Mouse (Mus musculus): ENCODE measurements around the gene Snx9. TPM values are rescaled to one million over a fixed set of nuclear protein-coding genes. Genes with fewer than 3 reads are reported as not detected.

The Snx9 gene
- polyA plus RNA-seq, 1 experiment: 35.2 TPM

DNA sequence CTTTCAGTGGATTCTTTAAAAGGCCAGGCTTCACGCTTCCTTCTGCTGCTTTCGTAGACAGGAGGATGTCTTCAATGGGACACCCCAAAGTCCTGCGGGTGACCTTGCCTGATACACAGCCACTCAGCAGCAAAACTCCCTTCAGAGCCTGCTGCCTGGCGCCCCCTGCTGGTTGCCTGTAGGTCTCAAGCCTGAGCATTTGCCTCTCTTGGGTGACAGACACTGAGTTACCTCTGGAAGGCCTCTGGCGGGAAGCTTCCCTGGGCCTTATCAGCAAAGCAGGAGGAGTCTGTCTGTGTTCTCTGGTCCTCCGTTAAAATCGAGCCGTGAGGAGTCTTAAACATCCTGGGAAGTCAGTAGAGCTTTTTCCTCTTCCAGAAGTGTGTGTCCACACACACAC lies 49.3 kb downstream of the Snx9 start:
- Histone ChIP-seq H3K4me1 (peaks cover 99% of the 10 kb centered on the region), H3K36me3 (replicated peaks; ENCODE audit: low read length) (peaks cover 68% of the 10 kb centered on the region), H3K9me3 (no peaks in the 10 kb centered on the region), H3K4me3 (replicated peaks) (no peak overlapping the region), H3K27me3 (replicated peaks) (no peaks in the 10 kb centered on the region)
- TF ChIP-seq FLI1 (IDR thresholded peaks at IDR 0.05; ENCODE audit: low read length) (no peak), GATA1 (IDR thresholded peaks at IDR 0.05; ENCODE audit: borderline replicate concordance, low read length) (no peak)

DNA sequence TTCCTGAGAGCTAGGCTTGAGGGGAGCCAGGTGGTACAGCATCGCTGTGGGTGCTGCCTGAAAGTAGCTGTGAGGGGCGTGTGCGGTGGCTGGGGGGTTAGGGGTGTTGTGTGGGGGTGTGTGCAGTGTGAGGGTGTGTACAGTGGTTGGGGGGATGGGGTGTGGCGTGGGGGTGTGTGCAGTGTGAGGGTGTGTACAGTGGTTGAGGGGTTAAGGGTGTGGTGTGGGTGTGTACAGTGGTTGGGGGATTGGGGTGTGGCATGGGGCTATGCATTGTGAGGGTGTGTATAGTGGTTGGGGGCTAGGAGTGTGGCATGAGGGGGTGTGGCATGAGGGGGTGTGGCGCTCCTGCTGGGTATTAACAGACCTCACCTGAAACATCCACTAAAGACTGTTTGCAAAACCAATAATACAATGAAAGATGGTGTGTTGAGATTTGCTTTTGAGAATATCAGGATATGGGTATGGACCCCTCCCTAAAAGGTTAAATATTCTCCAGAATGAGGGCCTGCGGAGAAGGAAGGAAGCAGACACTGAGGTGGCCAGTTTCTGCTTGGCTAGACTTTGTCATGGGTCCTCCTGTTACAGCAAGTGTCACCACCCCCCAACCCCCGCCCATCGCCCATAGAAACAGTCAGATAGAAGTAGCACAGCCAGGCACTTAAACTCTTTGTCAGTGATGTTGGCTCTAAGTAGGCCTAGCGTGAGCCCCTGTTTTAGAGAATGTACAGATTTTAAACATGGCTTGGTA lies 51.0 kb downstream of the Snx9 start:
- Histone ChIP-seq H3K36me3 (replicated peaks; ENCODE audit: low read length) (peaks cover 76% of the 10 kb centered on the region), H3K4me1 (peaks cover 99% of the 10 kb centered on the region), H3K4me3 (replicated peaks) (no peak overlapping the region), H3K27me3 (replicated peaks) (no peaks in the 10 kb centered on the region), H3K9me3 (no peaks in the 10 kb centered on the region)
- no peak for TF ChIP-seq GATA1 (IDR thresholded peaks at IDR 0.05; ENCODE audit: borderline replicate concordance, low read length)
- TF ChIP-seq FLI1 (IDR thresholded peaks at IDR 0.05; ENCODE audit: low read length): no peak

DNA sequence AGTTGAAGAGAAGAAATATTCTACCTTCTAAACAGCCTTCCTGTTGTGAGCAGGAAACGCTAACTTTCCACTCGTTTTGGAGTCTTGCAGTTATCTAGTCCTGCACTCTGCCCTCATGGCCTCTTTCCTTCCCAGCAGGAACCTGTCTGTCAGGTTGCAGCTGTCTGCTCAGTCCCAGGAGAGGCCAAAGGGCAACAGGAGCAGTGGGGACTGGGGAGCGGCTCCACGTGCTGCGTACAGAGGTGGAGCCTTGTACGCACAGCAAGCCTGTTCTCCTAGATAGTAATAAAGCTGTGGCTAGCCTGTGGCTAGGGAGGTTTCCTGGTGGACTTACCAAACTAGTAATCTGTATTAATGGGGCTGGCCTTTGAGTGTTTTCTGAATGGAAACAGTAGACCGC lies 52.0 kb downstream of the Snx9 start:
- TF ChIP-seq FLI1 (IDR thresholded peaks at IDR 0.05; ENCODE audit: low read length): no peak
- peak; percentile 44; the same call in 1 of the 3 replicates for TF ChIP-seq GATA1 (IDR thresholded peaks at IDR 0.05; ENCODE audit: borderline replicate concordance, low read length)
- H3K4me3 ChIP-seq (replicated peaks): peak overlapping the region; percentile 62
- no peaks in the 10 kb centered on the region for H3K27me3 ChIP-seq (replicated peaks)
- H3K9me3 ChIP-seq: no peaks in the 10 kb centered on the region
- H3K4me1 ChIP-seq: peaks cover 99% of the 10 kb centered on the region
- peaks cover 78% of the 10 kb centered on the region for H3K36me3 ChIP-seq (replicated peaks; ENCODE audit: low read length)

DNA sequence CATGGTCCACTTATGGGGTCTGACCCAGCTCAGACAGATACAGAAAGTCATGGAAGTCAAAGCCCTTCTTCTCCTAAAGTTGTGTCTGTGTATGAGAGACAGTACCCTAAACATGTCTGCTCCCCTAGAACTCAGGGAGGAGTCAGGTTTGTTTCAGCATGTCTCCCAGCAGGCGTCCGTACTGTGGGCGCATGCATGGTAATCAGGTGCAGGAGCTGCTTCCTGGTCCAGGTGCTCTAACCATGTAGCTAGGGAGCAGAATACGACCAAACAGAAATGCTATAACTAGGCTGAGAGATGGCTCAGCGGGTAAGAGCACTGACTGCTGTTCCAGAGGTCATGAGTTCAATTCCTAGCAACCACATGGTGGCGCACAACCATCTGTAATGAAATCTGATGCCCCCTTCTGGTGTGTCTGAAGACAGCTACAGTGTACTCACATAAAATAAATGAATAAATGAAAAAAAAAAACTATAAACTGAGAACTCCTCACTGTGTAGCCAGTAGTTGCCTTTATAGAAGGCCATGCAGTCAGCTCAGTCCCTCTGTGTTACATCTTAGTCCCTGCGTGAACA lies 52.5 kb downstream of the Snx9 start:
- Histone ChIP-seq H3K36me3 (replicated peaks; ENCODE audit: low read length) (peaks cover 81% of the 10 kb centered on the region), H3K4me1 (peaks cover 97% of the 10 kb centered on the region), H3K4me3 (replicated peaks) (peak overlapping the region; percentile 78), H3K9me3 (no peaks in the 10 kb centered on the region), H3K27me3 (replicated peaks) (no peaks in the 10 kb centered on the region)
- TF ChIP-seq GATA1 (IDR thresholded peaks at IDR 0.05; ENCODE audit: borderline replicate concordance, low read length) (no peak), FLI1 (IDR thresholded peaks at IDR 0.05; ENCODE audit: low read length) (no peak)

DNA sequence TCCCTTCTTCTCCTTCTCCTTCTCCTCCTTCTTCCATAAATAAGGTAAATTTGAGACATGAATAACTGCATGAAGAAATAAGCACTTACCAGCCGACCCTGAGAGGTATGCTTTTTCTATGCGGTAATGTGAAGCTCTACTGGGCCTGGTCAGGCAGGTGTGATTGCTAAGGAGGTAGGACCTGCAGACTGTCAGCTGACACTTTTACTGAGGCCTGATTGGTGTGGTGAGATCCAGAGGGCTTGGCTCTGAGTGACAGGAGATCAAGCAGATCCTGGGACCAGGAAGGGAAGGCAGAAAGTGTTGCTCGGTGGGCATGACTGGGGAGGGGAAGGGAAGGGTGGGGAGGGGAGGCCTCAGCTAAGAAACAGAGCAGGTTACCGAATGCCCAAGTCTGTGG lies 54.9 kb downstream of the Snx9 start:
- Histone ChIP-seq H3K9me3 (no peaks in the 10 kb centered on the region), H3K4me3 (replicated peaks) (no peak overlapping the region), H3K4me1 (peaks cover 85% of the 10 kb centered on the region), H3K27me3 (replicated peaks) (no peaks in the 10 kb centered on the region), H3K36me3 (replicated peaks; ENCODE audit: low read length) (peaks cover 84% of the 10 kb centered on the region)
- TF ChIP-seq GATA1 (IDR thresholded peaks at IDR 0.05; ENCODE audit: borderline replicate concordance, low read length) (no peak), FLI1 (IDR thresholded peaks at IDR 0.05; ENCODE audit: low read length) (no peak)

DNA sequence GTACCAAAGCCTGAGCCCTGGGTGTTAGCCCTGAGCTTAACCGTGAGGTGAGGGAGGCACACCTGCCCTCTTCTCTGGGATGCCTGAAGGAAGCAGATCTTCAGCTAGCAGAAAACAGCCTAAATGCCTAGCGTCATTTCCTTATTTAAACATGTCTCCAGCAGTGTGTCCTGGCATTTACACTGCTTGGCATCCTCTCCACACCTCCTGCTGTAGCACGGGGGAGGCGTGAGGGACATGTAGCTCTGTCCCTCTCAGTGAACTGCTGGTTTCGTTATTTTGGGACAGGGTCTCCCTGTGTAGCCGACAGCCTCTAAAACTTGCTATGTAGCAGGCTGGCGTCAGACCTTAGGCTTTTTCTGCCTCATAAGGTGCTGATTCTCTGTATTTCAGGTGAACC lies 55.5 kb downstream of the Snx9 start:
- TF ChIP-seq GATA1 (IDR thresholded peaks at IDR 0.05; ENCODE audit: borderline replicate concordance, low read length) (no peak), FLI1 (IDR thresholded peaks at IDR 0.05; ENCODE audit: low read length) (no peak)
- peaks cover 84% of the 10 kb centered on the region for H3K36me3 ChIP-seq (replicated peaks; ENCODE audit: low read length)

DNA sequence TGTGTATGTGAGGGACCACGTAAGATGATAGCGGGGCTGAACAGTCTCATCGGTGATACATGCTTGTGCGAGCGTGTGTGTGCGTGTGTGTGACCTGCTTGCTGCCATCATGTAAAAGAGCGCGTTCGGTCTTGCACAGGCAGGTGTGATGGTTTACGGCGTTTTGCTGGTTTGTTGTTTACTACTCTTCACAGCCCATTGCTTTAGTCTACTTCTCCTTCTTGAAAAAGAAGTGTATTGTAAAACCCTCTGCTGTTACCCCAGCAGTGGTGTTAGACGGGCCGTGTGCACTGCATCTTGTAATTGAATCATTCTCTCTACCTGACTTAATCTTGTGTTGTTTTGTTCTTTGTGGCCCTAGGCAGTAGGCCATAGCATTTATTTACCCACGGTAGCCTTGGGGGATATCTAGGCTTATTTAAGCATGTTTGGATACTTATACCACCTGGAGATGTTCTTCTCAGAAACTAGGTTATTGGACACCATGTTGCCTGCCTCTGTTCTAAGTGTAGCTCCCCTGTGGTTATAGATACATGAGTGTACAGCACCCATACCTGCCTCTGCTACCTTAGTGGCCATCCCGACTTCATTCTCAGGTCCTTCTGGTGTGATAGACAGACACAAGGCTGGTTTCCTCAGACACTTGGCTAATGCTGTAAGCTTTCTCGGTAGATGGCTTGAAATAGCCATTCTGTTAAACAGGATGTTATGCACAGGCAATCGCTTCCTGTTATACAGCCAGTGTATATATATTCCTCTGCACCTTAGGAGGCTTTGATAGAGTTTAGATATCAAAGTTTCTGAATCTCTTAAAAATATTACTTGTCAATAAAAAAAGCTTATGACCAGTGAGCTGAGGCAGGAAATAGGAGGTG lies 56.4 kb downstream of the Snx9 start:
- Histone ChIP-seq H3K4me3 (replicated peaks) (peak overlapping the region; percentile 55), H3K9me3 (no peaks in the 10 kb centered on the region), H3K36me3 (replicated peaks; ENCODE audit: low read length) (peaks cover 87% of the 10 kb centered on the region), H3K4me1 (peaks cover 81% of the 10 kb centered on the region), H3K27me3 (replicated peaks) (no peaks in the 10 kb centered on the region)
- no peak for TF ChIP-seq FLI1 (IDR thresholded peaks at IDR 0.05; ENCODE audit: low read length)
- TF ChIP-seq GATA1 (IDR thresholded peaks at IDR 0.05; ENCODE audit: borderline replicate concordance, low read length): no peak

More for the DNA sequence above, 55.5 kb downstream of the Snx9 start:
- H3K4me1 ChIP-seq: peaks cover 85% of the 10 kb centered on the region
- H3K9me3 ChIP-seq: no peaks in the 10 kb centered on the region
- H3K27me3 ChIP-seq (replicated peaks): no peaks in the 10 kb centered on the region
- no peak overlapping the region for H3K4me3 ChIP-seq (replicated peaks)

DNA sequence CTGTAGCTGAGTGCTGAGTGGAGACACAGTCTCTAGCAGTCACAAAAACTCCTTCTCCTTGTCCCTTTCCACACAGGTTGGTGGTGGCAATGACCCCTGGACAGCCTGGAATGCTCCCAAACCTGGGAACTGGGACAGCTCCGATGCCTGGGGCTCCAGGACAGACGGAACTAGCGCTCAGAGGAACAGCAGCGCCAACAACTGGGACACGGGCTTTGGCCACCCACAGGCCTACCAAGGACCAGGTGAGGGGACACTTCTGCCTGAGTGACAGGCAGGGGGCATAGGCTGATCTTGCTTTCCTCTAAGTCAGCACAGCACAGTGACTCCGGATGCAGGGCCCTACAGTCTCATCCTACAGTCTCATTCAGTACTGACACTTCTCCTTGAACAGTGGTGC lies 58.1 kb downstream of the Snx9 start:
- H3K4me1 ChIP-seq: peaks cover 64% of the 10 kb centered on the region
- H3K36me3 ChIP-seq (replicated peaks; ENCODE audit: low read length): peaks cover 100% of the 10 kb centered on the region
- TF ChIP-seq FLI1 (IDR thresholded peaks at IDR 0.05; ENCODE audit: low read length): no peak
- no peak for TF ChIP-seq GATA1 (IDR thresholded peaks at IDR 0.05; ENCODE audit: borderline replicate concordance, low read length)
- no peak overlapping the region for H3K4me3 ChIP-seq (replicated peaks)
- no peaks in the 10 kb centered on the region for H3K27me3 ChIP-seq (replicated peaks)
- H3K9me3 ChIP-seq: no peaks in the 10 kb centered on the region

DNA sequence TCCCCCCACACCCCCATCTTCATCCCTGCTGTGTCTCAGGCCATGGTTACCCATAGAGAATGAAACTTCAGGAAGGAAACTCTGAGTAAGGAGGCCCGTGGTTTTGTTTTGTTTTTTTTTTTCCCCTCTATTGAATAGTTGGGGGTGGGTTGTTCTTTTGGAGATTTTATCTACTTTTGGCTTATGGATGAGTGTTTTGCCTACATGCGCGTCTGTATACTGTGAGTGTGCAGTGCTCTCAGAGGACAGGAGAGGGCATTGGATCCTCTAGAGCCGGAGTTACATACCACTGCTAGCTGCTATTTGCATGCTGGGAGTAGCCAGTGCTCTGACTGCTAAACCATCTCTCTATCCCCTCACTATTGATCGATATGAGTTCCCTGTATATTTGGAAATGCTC lies 60.3 kb downstream of the Snx9 start:
- TF ChIP-seq GATA1 (IDR thresholded peaks at IDR 0.05; ENCODE audit: borderline replicate concordance, low read length): no peak
- TF ChIP-seq FLI1 (IDR thresholded peaks at IDR 0.05; ENCODE audit: low read length): no peak
- no peaks in the 10 kb centered on the region for H3K9me3 ChIP-seq
- H3K4me1 ChIP-seq: peaks cover 47% of the 10 kb centered on the region
- H3K36me3 ChIP-seq (replicated peaks; ENCODE audit: low read length): peaks cover 100% of the 10 kb centered on the region
- H3K27me3 ChIP-seq (replicated peaks): no peaks in the 10 kb centered on the region
- H3K4me3 ChIP-seq (replicated peaks): no peak overlapping the region
